Mouse (Mus musculus) CH12.LX (cell line): ENCODE results near the gene Gm5431. TPM values are rescaled to one million over a fixed set of nuclear protein-coding genes. Genes with fewer than 3 reads are reported as not detected.

Source experiments
- DNase-seq: peaks from one replicate; pipeline ENCODE4 v3.0.0-alpha.2; 2013; ENCODE audit errors: extremely low read depth
- H3K27ac ChIP-seq: 2 replicates; pipeline ENCODE4 v1.5.1; 2012; ENCODE audit warnings: low read depth, mild to moderate bottlenecking, control low read depth, moderate library complexity; ENCODE audit not compliant: insufficient read depth
- H3K27me3 ChIP-seq: replicated peaks from 2 replicates; pipeline ENCODE3; 2012; ENCODE audit warnings: inconsistent platforms
- H3K36me3 ChIP-seq, 2 experiments: replicated peaks in 1 of 2; 2 replicates each; pipeline versions ENCODE3 to v1.6.1; 2012; ENCODE audit warnings: inconsistent platforms in 1 of 2, low read length in 1 of 2, mild to moderate bottlenecking in 1 of 2, mixed read lengths in 1 of 2, moderate library complexity in 1 of 2; ENCODE audit not compliant: control insufficient read depth in 1 of 2, insufficient read depth in 1 of 2
- H3K4me1 ChIP-seq, 2 experiments: 2 replicates each; pipeline ENCODE4 v1.6.1; 2012; ENCODE audit warnings: inconsistent platforms in 1 of 2, moderate library complexity in 1 of 2; ENCODE audit not compliant: insufficient read depth in 2 of 2, control insufficient read depth in 1 of 2
- H3K4me2 ChIP-seq: 2 replicates; pipeline ENCODE4 v1.6.1; 2012; ENCODE audit warnings: low read depth, mild to moderate bottlenecking, control low read depth; ENCODE audit not compliant: poor library complexity, insufficient read depth, severe bottlenecking
- H3K4me3 ChIP-seq, 3 experiments: fragments of 150-350 bp in 1 of 3; sonication (generic) in 1 of 3; replicated peaks in 1 of 3; 2 replicates each; pipeline versions ENCODE3 to v1.5.1; 2011 to 2012; ENCODE audit warnings: low read depth in 2 of 3, low read length in 2 of 3, mild to moderate bottlenecking in 2 of 3, moderate library complexity in 2 of 3, control low read depth in 1 of 3, improper control_type of control experiment in 1 of 3, inconsistent platforms in 1 of 3, mixed read lengths in 1 of 3; ENCODE audit not compliant: poor library complexity in 1 of 3
- H3K79me2 ChIP-seq: replicated peaks from 2 replicates; pipeline ENCODE4 v1.6.1; 2012; ENCODE audit warnings: mild to moderate bottlenecking, moderate library complexity; ENCODE audit not compliant: control insufficient read depth, poor library complexity, insufficient read depth, severe bottlenecking; ENCODE audit errors: extremely low read depth
- H3K9ac ChIP-seq: 2 replicates; pipeline ENCODE4 v1.6.1; 2012; ENCODE audit warnings: low read depth, mild to moderate bottlenecking, control low read depth, moderate library complexity; ENCODE audit not compliant: insufficient read depth
- H3K9me3 ChIP-seq: replicated peaks from 2 replicates; pipeline ENCODE3; 2012; ENCODE audit warnings: low read length, inconsistent platforms, mixed read lengths
- BHLHE40 ChIP-seq: IDR thresholded peaks from 2 replicates; pipeline ENCODE4 v1.6.1; 2011; ENCODE audit warnings: mild to moderate bottlenecking, low read depth, low read length, improper control_type of control experiment
- CHD1 ChIP-seq: IDR thresholded peaks from 2 replicates; pipeline ENCODE4 v1.6.1; 2012; ENCODE audit warnings: low read depth, low read length, improper control_type of control experiment, inconsistent platforms
- ELF1 ChIP-seq: IDR thresholded peaks from 2 replicates; pipeline ENCODE4 v1.6.1; 2014; ENCODE audit warnings: low read depth, mild to moderate bottlenecking, inconsistent platforms, low read length, improper control_type of control experiment
- GABPA ChIP-seq: IDR thresholded peaks from 2 replicates; pipeline ENCODE4 v1.6.1; 2012; ENCODE audit warnings: low read depth, low read length, improper control_type of control experiment, inconsistent platforms; ENCODE audit not compliant: insufficient replicate concordance
- JUND ChIP-seq: conservative IDR thresholded peaks from 2 replicates; pipeline ENCODE4 v1.6.1; 2011; ENCODE audit warnings: low read depth, low read length, improper control_type of control experiment
- KAT2A ChIP-seq: IDR thresholded peaks from 2 replicates; pipeline ENCODE4 v1.6.1; 2012; ENCODE audit warnings: low read length, improper control_type of control experiment, inconsistent platforms; ENCODE audit not compliant: insufficient replicate concordance
- MAZ ChIP-seq: IDR thresholded peaks from 2 replicates; pipeline ENCODE4 v1.6.1; 2012; ENCODE audit warnings: low read depth, mild to moderate bottlenecking, inconsistent platforms, low read length, improper control_type of control experiment, moderate library complexity
- MEF2A ChIP-seq: IDR thresholded peaks from 2 replicates; pipeline ENCODE4 v1.6.1; 2014; ENCODE audit warnings: low read depth, mild to moderate bottlenecking, inconsistent platforms, low read length, improper control_type of control experiment, borderline replicate concordance
- MXI1 ChIP-seq: IDR thresholded peaks from 2 replicates; pipeline ENCODE4 v1.6.1; 2011; ENCODE audit warnings: mild to moderate bottlenecking, low read depth, low read length, improper control_type of control experiment
- MYC ChIP-seq: IDR thresholded peaks from 2 replicates; pipeline ENCODE4 v1.6.1; 2011; ENCODE audit warnings: low read depth, mild to moderate bottlenecking, improper control_type of control experiment, low read length
- NELFE ChIP-seq: IDR thresholded peaks from 2 replicates; pipeline ENCODE4 v1.6.1; 2011; ENCODE audit warnings: low read depth, low read length, improper control_type of control experiment
- RAD21 ChIP-seq: IDR thresholded peaks from 2 replicates; pipeline ENCODE4 v1.6.1; 2011; ENCODE audit warnings: low read depth, mild to moderate bottlenecking, low read length, improper control_type of control experiment, moderate library complexity
- TBP ChIP-seq: conservative IDR thresholded peaks from 2 replicates; pipeline ENCODE4 v1.6.1; 2011; ENCODE audit warnings: low read depth, low read length, improper control_type of control experiment
- TCF12 ChIP-seq: IDR thresholded peaks from 2 replicates; pipeline ENCODE4 v1.6.1; 2014; ENCODE audit warnings: low read depth, mild to moderate bottlenecking, inconsistent platforms, low read length, improper control_type of control experiment
- UBTF ChIP-seq: IDR thresholded peaks from 2 replicates; pipeline ENCODE4 v1.6.1; 2012; ENCODE audit warnings: low read depth, mild to moderate bottlenecking, inconsistent platforms, low read length, improper control_type of control experiment, moderate library complexity
- USF2 ChIP-seq: conservative IDR thresholded peaks from 2 replicates; pipeline ENCODE4 v1.6.1; 2011; ENCODE audit warnings: low read depth, low read length, improper control_type of control experiment
- dilution Hi-C: fragments of 300-500 bp; cut with MboI; formaldehyde crosslinking; loops from 2 replicates; pipeline ENCODE4 v1.14.3; 2020; ENCODE audit warnings: low sequenced_read_pairs; ENCODE audit not compliant: extremely low pct_unique_long_range_greater_than_20kb, extremely low pct_ligation_motif_present
- in situ Hi-C: fragments of 300-500 bp; cut with MboI; formaldehyde crosslinking; loops from 3 replicates; pipeline ENCODE4 v1.14.3; 2019; ENCODE audit warnings: low sequenced_read_pairs, low pct_ligation_motif_present, low pct_unique_long_range_greater_than_20kb, mixed read lengths
- polyA plus RNA-seq: library from polyadenylated mRNA; unstranded; fragments of >175 nt; gene quantifications from 2 replicates; pipeline ENCODE4 v1.2.1, GENCODE M21; 2012; ENCODE audit warnings: low read depth; ENCODE audit not compliant: insufficient read length
- total RNA-seq, 2 experiments: library from RNA; depleted of rRNA; stranded (reverse); fragments of 300-350 nt in 1 of 2; fragments of >200 nt in 1 of 2; gene quantifications; 2 replicates each; pipeline ENCODE4 v1.2.3; 2012 to 2014

The Gm5431 gene
- total and polyA plus RNA-seq, 3 experiments: 0.89 to 4.9 (median 2.0) TPM

- no peak for DNase-seq
- in situ Hi-C loops: loop anchor here (5.0 to 25.0 kb wide), 4 partner anchors 233 to 543 kb away; partner anchors contain the start of genes Mgat1 and Olfr1389
- Histone ChIP-seq H3K4me1 (peaks cover 0 to 47% of the 10 kb centered on the region in 2 experiments; a peak in 2 of 4 replicates), H3K36me3 (peaks cover 22 to 34% of the 10 kb centered on the region in 2 experiments), H3K79me2 (peaks cover 25% of the 10 kb centered on the region), H3K27ac (no peak overlapping the region), H3K9ac (peak overlapping the region; percentile 85), H3K9me3 (no peaks in the 10 kb centered on the region), H3K4me2 (peak overlapping the region; percentile 93), H3K27me3 (no peaks in the 10 kb centered on the region), H3K4me3 (peak overlapping the region; percentile 61 to 69 (median 69))
- TF ChIP-seq ELF1 (no peak; the same call in 1 of the 2 replicates), TCF12 (no peak), BHLHE40 (peak; percentile 8; the same call in 1 of the 2 replicates), MEF2A (peak; percentile 21; the same call in 1 of the 2 replicates), USF2 (no peak), MXI1 (peak; percentile 20; the same call in 1 of the 2 replicates), UBTF (no peak)
- dilution Hi-C loops: no loop called here
These were observed 32.5 kb downstream of the Gm5431 start for GRCm38 (mm10) chr11:48869380-48870110.

GRCm38 (mm10) chr11:48866481-48866880 lies 35.5 kb downstream of the Gm5431 start:
- Histone ChIP-seq H3K27me3 (no peaks in the 10 kb centered on the region), H3K79me2 (peaks cover 25% of the 10 kb centered on the region), H3K4me1 (peaks cover 0 to 27% of the 10 kb centered on the region in 2 experiments; a peak in 2 of 4 replicates), H3K4me2 (no peak overlapping the region), H3K9me3 (no peaks in the 10 kb centered on the region), H3K36me3 (peaks cover 25 to 48% of the 10 kb centered on the region in 2 experiments), H3K9ac (no peak overlapping the region), H3K27ac (no peak overlapping the region), H3K4me3 (no peak overlapping the region)
- in situ Hi-C loops (loop anchor here (25.0 kb wide), 2 partner anchors 279 to 546 kb away; partner anchors contain the start of gene Olfr1389), dilution Hi-C loops (no loop called here)
- no peak for DNase-seq
- no peak for TF ChIP-seq MEF2A
- no peak for TF ChIP-seq RAD21
- no peak for TF ChIP-seq MYC
- TF ChIP-seq NELFE: no peak
- TF ChIP-seq MAZ: no peak
- TF ChIP-seq JUND: no peak
- no peak for TF ChIP-seq CHD1
- no peak for TF ChIP-seq TBP
- TF ChIP-seq BHLHE40: no peak
- TF ChIP-seq GABPA: no peak
- no peak for TF ChIP-seq KAT2A
- no peak for TF ChIP-seq USF2
- TF ChIP-seq ELF1: no peak
